Mouse (Mus musculus): ENCODE data around the gene Kif5c. TPM values are rescaled to one million over a fixed set of nuclear protein-coding genes. Genes with fewer than 3 reads are reported as not detected.

The Kif5c gene
- total RNA-seq, 1 experiment from 2014 or later: 0.05 TPM

DNA sequence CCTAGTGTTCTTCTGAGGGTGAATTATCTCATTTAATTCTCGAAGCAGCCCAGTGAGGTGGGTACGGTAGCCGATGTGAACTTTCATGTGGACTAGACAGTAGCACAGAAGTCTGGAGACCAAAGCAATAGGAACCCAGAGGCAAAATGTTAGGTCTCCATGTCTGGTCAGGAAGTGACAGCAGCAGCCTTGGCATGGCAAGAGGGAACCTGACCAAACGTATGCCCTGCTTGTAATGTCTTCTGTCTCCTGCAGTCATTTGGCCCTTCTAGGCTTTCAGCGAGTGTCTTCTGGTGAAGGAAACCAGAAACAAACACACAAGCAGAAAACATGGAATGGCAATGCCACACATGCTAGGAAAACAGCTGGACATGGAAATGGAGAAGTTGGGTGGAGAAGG, 197.5 kb downstream of the Kif5c start:
- no peak for ATAC-seq (replicated peaks; ENCODE audit: low read depth, poor library complexity, severe bottlenecking)

DNA sequence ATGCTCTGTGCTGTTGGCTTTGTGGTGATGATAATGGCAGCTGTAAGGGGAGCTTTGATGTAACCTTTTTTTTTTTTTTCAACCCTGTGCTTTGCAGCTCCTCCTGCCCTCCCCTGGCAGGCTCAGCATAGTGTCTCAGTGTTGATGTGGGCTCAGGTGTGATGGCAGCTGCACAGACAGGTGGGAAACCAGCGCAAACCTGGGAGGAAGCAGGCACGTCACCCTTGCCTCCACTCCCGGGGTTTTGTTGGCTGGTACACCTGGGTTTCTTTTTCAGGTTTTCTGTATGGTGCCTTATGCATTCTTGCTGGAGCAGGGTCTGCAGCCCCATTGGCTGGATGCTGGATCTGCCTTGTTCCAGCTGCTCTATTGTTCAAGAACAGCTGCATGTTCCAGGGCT, 198.1 kb downstream of the Kif5c start:
- ATAC-seq (replicated peaks; ENCODE audit: low read depth, poor library complexity, severe bottlenecking): no peak

DNA sequence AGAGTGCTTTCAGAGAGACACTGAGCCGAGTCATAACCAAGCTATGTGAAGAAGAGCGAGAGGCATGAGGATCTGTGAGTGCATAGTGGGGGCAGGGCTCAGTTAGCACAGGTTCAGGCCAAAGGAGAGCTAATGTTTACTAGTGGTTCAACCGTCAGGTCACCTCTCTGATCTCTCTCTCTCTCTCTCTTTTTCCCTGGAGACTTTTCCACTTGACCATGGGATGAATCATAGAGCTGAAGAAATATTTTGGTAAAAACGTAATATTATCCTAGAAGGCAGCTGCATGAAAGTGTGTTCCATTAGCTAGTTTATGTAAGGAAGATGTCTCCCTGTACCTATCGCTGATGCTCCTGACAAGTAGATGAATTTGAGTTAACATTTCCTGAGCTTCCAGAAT, 199.0 kb downstream of the Kif5c start:
- no peak for ATAC-seq (replicated peaks; ENCODE audit: low read depth, poor library complexity, severe bottlenecking)

DNA sequence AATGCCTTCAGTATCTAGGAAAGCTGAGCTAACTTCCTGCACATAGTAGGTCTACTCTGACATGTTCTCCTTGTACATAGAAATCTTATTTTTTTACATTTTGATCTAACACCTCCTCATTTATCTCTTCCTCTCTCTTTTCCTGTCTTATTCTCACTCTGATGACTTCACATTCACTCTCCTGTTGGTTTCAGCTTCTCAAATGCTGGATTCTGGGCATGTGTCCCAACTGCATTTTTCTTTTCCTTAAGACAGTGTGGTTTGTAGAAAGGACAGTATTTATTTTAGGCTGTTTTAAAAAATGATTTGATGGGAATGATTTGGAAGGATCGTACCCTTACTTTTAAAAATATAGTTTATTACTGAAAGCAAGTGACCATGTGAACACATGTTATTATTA, 203.2 kb downstream of the Kif5c start:
- ATAC-seq (replicated peaks; ENCODE audit: low read depth, poor library complexity, severe bottlenecking): no peak

Other genes starting within 250 kb of the Kif5c start
- gene Epc2, start 167.8 kb upstream of the Kif5c start, total RNA-seq (2017): 44.8 and 51.8 TPM in 2 replicates
- gene Lypd6b, start 168.4 kb downstream of the Kif5c start, total RNA-seq (2017): 4.7 TPM in 1 of 2 replicates, not detected in the other

Measured in common myeloid progenitor, adult 5-6 weeks (primary cell).